Mouse (Mus musculus) left cerebral cortex, adult 2 months (tissue): Measurements from ENCODE around the gene Cct2. TPM values are rescaled to one million over a fixed set of nuclear protein-coding genes. Genes with fewer than 3 reads are reported as not detected.
A peak's percentile ranks its signal among the peaks of the same experiment; 100 is the strongest.

Experiments used
- DNase-seq, 2 experiments: peaks; one replicate each; pipeline ENCODE4 v3.0.0; 2021 to 2022; ENCODE audit warnings: low spot score in 2 of 2, mixed read lengths in 1 of 2; ENCODE audit errors: extremely low spot score in 1 of 2
- H3K27ac ChIP-seq: fragments of 200-600 bp; 2 replicates; pipeline ENCODE4 v1.8.1; 2022
- H3K4me3 ChIP-seq: fragments of 200-600 bp; 2 replicates; pipeline ENCODE4 v1.8.1; 2022
- CTCF ChIP-seq: fragments of 200-600 bp; IDR thresholded peaks from 2 replicates; pipeline ENCODE4 v1.8.1; 2022; ENCODE audit warnings: antibody characterized with exemption, mild to moderate bottlenecking, moderate library complexity
- intact Hi-C: fragments of 180-260 bp; cut with DNase I; formaldehyde crosslinking; loops from one replicate; pipeline ENCODE4 v1.15.1; 2025
- total RNA-seq, 2 experiments: library from RNA; stranded (reverse); gene quantifications; 2 replicates each; pipeline ENCODE4 v1.2.3; 2021

Cct2 gene
- total RNA-seq, 2 experiments from 2014 or later = 146 to 157 TPM

DNA sequence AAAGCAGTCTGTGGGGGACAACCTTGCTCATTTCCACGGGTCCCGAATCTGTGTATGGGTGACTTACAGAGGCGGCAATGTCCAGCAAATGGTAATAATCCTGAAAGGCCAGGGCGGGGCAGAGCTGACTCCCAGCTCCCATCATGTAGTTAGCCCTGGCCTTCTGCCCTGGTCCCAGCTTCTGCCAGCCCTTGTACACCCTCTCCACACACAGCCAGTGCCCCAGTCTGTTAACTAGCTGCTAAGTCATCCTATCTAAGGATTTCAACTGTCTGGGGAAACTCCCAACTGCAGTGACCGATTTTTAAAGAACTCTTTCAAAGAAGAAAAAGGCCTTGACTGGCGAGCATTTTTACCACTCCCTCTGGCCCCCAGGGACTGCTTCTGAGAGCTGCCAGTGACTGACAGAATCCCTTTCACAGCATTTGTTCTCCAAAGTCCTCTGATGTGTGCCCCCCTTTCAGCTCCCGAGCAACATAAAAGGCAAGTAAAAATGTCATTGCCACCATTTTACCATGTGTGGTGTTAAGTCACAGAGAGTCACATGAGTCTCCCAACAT is 45.3 kb downstream of the Cct2 start:
- TF ChIP-seq CTCF = no peak
- no peak for DNase-seq
- H3K27ac ChIP-seq = no peak overlapping the region
- H3K4me3 ChIP-seq = no peak overlapping the region
- intact Hi-C loops = no loop called here

DNA sequence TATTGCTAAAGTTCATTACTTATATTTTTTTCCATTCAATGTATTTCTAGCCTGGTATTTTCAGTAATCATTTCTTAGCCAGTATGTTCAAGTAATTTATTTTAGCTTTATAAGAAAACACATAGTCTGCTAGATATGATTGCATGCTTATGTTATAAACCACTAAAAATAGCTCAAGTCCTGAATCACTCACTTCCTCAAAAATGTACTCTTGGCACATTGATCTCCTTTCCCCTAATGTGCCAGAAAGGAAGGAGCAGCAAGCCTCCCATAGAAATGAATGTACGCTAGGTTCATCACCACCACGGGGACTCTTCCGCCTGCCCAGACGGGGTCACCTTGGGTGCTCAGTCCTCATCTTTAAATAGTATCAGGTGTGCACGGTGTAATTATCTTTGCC is 49.0 kb downstream of the Cct2 start:
- no peak for DNase-seq
- H3K27ac ChIP-seq = peak overlapping the region; percentile 44; the same call in 1 of the 2 replicates
- H3K4me3 ChIP-seq = no peak overlapping the region
- no peak for TF ChIP-seq CTCF
- intact Hi-C loops = loop anchor here (5.0 kb wide), 1 partner anchor 57 kb away; no protein-coding TSS in a partner anchor

DNA sequence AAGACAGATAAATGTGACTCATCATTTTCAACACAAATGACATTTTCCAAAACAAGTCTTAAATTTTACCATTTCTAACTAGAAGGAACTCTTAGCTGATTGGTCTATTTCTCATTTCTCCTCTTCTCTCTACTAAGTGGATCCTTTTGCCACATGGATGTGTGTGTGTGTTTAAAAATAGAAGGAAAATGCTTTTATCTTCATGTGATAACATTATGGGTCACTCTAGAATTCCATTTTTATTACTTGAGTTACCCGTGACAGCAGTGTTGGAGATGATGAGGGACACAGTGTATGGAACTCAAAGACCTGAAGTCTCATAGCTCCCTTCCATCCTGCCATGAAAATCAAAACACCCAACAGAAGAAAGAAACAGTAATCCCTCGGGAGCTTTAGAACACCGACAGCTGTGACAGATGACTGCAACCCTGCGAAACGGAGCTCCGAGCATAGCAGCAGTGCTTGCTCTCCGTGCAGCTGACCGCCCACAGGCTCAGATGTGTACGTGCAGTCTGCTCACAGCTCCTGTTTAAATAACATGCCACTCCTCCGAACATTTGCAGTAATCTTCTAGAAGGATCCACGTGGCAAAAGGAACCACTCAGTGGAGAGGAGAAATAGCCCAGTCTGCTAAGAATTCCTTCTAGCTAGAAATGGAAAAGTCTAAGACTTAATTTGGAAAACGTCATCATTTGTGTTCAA is 49.8 kb downstream of the Cct2 start:
- intact Hi-C loops = loop anchor here (5.0 kb wide), 1 partner anchor 57 kb away; no protein-coding TSS in a partner anchor
- Histone ChIP-seq H3K4me3 (no peak overlapping the region), H3K27ac (peak overlapping the region; percentile 44)
- TF ChIP-seq CTCF = no peak; the same call in 1 of the 2 replicates
- DNase-seq = peak; percentile 31 to 32

DNA sequence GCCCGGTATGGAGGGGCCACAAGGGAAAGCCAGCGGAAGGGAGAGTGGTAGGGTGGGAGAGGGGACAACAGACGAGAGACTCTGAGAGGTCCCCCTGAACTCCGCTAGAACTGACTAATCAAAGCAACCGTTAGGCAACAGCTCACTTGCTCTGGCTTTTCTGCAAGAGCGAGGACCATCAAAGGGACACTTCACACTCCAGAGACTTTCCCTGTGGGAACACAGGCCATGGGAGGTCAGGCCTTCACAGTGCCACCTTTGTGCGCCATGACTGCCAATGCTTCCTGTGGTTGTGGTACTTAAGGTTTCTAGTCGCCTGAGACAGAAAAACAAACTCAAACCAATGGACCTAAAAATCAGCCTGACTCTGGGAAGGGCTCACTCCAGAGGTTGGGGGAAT is 52.6 kb downstream of the Cct2 start:
- TF ChIP-seq CTCF = no peak
- DNase-seq = no peak
- intact Hi-C loops = loop anchor here (5.0 kb wide), 1 partner anchor 54 kb away; no protein-coding TSS in a partner anchor
- no peak overlapping the region for H3K4me3 ChIP-seq
- no peak overlapping the region for H3K27ac ChIP-seq

DNA sequence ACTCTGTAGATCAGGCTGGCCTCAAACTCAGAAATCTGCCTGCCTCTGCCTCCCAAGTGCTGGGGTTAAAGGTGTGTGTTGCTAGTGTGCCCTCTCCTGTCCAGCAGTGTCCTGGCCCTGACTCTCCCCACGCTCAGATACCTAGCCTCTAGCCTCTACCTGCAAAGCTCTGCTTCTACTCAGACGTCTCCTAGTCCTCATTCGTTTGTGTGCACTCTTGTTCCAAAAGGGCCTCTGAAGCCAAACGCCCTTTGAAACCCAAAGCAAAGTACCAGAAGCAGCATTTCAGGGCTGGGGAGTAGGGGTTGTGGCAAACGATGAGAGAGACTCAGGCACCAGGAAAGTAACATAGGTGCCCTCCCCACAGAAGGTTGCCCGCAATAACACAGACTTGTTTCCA is 53.9 kb downstream of the Cct2 start:
- no peak for DNase-seq
- H3K4me3 ChIP-seq = no peak overlapping the region
- no peak overlapping the region for H3K27ac ChIP-seq
- TF ChIP-seq CTCF = no peak
- intact Hi-C loops = loop anchor here (5.0 kb wide), 1 partner anchor 52 kb away; no protein-coding TSS in a partner anchor

DNA sequence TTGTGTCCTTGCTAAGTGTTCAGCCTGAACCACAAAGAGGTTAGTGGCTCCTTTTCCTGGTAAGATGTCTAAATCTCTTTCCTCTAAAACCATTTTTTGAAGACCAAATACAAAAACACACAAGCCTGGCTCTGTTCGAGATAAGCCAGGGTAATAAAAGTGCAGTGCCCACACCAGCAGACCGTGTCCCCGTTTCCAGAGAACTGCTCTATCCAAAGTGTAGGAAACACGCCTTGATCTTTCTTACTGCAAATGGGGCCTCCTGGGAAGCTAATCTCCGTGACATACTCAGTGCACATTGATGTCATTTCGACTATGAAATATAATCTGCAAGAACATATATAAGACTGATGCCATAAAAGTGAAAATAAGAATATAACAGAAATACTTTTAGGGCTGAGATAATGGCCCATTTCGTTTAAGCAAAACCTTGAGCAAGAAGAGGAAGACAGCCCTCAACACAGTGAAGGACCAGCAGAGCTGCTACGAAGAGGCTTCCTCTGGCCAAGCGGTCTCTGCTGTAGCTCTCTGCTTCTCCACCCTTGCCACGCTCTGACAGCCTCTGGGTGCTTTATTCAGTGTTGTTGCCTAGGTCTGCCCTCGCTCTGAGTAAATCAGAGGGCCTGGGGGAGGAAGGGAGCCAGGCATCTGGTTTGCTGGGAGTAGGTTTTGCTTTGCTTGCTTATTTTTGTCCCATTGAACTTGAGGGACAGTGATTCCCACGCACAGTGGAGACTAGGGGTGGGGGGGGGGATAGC is 57.7 kb downstream of the Cct2 start:
- no peak overlapping the region for H3K4me3 ChIP-seq
- no peak overlapping the region for H3K27ac ChIP-seq
- no peak for DNase-seq
- intact Hi-C loops = no loop called here
- TF ChIP-seq CTCF = no peak

DNA sequence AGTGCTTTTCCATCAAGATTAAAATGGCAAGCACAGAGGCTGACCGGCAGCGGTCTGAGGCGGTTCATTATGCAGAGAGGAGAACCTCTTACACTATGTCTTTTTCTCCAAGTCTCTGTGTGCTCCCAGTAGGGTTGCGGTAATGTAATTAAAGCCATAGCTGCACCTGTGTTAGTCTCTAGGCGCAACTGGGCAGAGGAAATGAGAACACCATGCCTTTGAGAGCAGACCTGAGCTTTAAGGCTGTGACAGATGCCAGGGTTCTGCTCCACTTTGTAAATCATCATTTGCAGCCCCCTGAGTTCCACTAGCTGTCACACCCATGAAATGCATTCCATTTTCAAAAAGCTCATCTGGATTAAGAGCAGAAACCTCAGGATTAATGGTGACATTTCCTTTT is 58.9 kb downstream of the Cct2 start:
- no peak for TF ChIP-seq CTCF
- H3K27ac ChIP-seq = no peak overlapping the region
- no peak overlapping the region for H3K4me3 ChIP-seq
- intact Hi-C loops = no loop called here
- DNase-seq = no peak

Other genes with a start within 250 kb of the Cct2 start
- under 1 TPM in 1 of 2 experiments, not detected in 1; 0.23 TPM for gene Myrfl, start 166.9 kb downstream of the Cct2 start, total RNA-seq
- gene Rab3ip, start 113.0 kb downstream of the Cct2 start, total RNA-seq = 10 to 100 TPM; 42.6 to 47.3 TPM
- not detected for gene Gm10271, start 91.2 kb downstream of the Cct2 start, total RNA-seq
- under 1 TPM; 0.12 to 0.29 TPM for gene Best3, start 77.5 kb downstream of the Cct2 start, total RNA-seq
- gene Lrrc10, start 18.5 kb downstream of the Cct2 start, total RNA-seq = not detected
- 10 to 100 TPM; 36.6 to 36.9 TPM for gene Frs2, start 84.7 kb upstream of the Cct2 start, total RNA-seq
- gene Yeats4, start 160.7 kb upstream of the Cct2 start, total RNA-seq = 10 to 100 TPM; 43.7 to 47.0 TPM
- gene 9530003J23Rik, start 174.9 kb upstream of the Cct2 start, total RNA-seq = not detected
- 10 to 100 TPM; 11.1 to 14.4 TPM for gene Lyz2, start 218.5 kb upstream of the Cct2 start, total RNA-seq
- 1 to 10 TPM; 1.4 to 1.6 TPM for gene Lyz1, start 229.1 kb upstream of the Cct2 start, total RNA-seq